8 mouse cellular contexts compared by ENCODE assay signal in genomic region chr10:24448001-24448561, GRCm38 (mm10).
DNase-seq lines count a peak whose midpoint lies in the region; ATAC-seq and TF ChIP-seq lines count a peak whose summit lies in the region.
"Had no signal": no experiment of that assay in that cellular context is flagged by ENCODE, and none has a peak within 500 bp of the region (broad histone marks: within the 10 kb centered on the region; RNA-seq: fewer than 3 reads in every experiment).

No protein-coding gene starts in this region.

- peak overlapping the region; percentile 63 for H3K27ac ChIP-seq in testis, adult 2 months (ENCODE audit: control insufficient read depth, insufficient read depth, low read depth, low read length)
- H3K27ac ChIP-seq in heart, embryonic 15.5 days: peak overlapping the region; percentile 72
- H3K27ac ChIP-seq in forebrain, embryonic 11.5 days (ENCODE audit: low read depth, low read length): no peak overlapping the region

- no peaks in the 10 kb centered on the region for H3K9me3 ChIP-seq in heart, embryonic 15.5 days (replicated peaks)
- no peaks in the 10 kb centered on the region for H3K9me3 ChIP-seq in forebrain, embryonic 11.5 days (ENCODE audit: control insufficient read depth, low read length)

- 0 out of 2 replicates have a peak, but pooled peaks have one; percentile 18 for ATAC-seq in heart, embryonic 15.5 days (replicated peaks; ENCODE audit: insufficient number of reproducible peaks, insufficient read depth, low FRiP score, low read depth)
- no peak for ATAC-seq in erythroblast, adult 5-6 weeks (replicated peaks; ENCODE audit: low FRiP score, poor library complexity, severe bottlenecking)
- no peak for ATAC-seq in forebrain, embryonic 11.5 days (replicated peaks; ENCODE audit: low FRiP score)

- TF ChIP-seq CTCF in testis, adult 2 months (IDR thresholded peaks at IDR 0.05; ENCODE audit: control insufficient read depth, insufficient read depth, insufficient replicate concordance, low read depth, low read length): no peak

- no peak overlapping the region for H3K9ac ChIP-seq in heart, embryonic 15.5 days
- H3K9ac ChIP-seq in forebrain, embryonic 11.5 days (ENCODE audit: low read length): no peak overlapping the region

- WGBS in heart, embryonic 15.5 days: 42% methylated on average over 9 of the region's 9 CpGs
- 89% methylated on average over 9 of the region's 9 CpGs for WGBS in forebrain, embryonic 11.5 days

- DNase-seq in testis, postnatal 10 days (ENCODE audit: low spot score): no peak
- DNase-seq in kidney, postnatal 25 days: peak; percentile 33 to 61
- peak; percentile 23 for DNase-seq in telencephalon, adult 2 months (ENCODE audit: low read depth, low spot score)
- no peak for DNase-seq in forebrain, embryonic 11.5 days (ENCODE audit: low spot score)

- peak overlapping the region; percentile 60 for H3K4me3 ChIP-seq in testis, adult 2 months (ENCODE audit: control insufficient read depth, low read depth, low read length)
- H3K4me3 ChIP-seq in heart, embryonic 15.5 days: no peak overlapping the region
- no peak overlapping the region for H3K4me3 ChIP-seq in forebrain, embryonic 11.5 days (ENCODE audit: low read depth, low read length)
- H3K4me3 ChIP-seq: megakaryocyte, embryonic 14.5 days had no signal

- H3K4me1 ChIP-seq in testis, adult 2 months (ENCODE audit: control insufficient read depth, insufficient read depth, low read length): peaks cover 2% of the 10 kb centered on the region; the same call in 1 of the 2 replicates
- peaks cover 42% of the 10 kb centered on the region for H3K4me1 ChIP-seq in heart, embryonic 15.5 days (replicated peaks)
- H3K4me1 ChIP-seq in forebrain, embryonic 11.5 days (replicated peaks; ENCODE audit: control insufficient read depth, insufficient read depth, low read length): no peaks in the 10 kb centered on the region
- H3K4me1 ChIP-seq: megakaryocyte, embryonic 14.5 days had no signal

- no peaks in the 10 kb centered on the region for H3K27me3 ChIP-seq in testis, adult 2 months (ENCODE audit: control insufficient read depth, insufficient read depth, low read length)
- H3K27me3 ChIP-seq in heart, embryonic 15.5 days: no peaks in the 10 kb centered on the region
- no peaks in the 10 kb centered on the region for H3K27me3 ChIP-seq in forebrain, embryonic 11.5 days (ENCODE audit: control insufficient read depth, insufficient read depth, low read length)
- H3K27me3 ChIP-seq: megakaryocyte, embryonic 14.5 days had no signal

- H3K4me2 ChIP-seq in heart, embryonic 15.5 days: no peak overlapping the region
- no peak overlapping the region for H3K4me2 ChIP-seq in forebrain, embryonic 11.5 days (ENCODE audit: low read depth, low read length, severe bottlenecking)

- TF ChIP-seq POLR2A in testis, adult 2 months (IDR thresholded peaks at IDR 0.05; ENCODE audit: control insufficient read depth, low read depth, low read length): no peak

- H3K36me3 ChIP-seq in testis, adult 2 months (ENCODE audit: control insufficient read depth, insufficient read depth, low read length): no peaks in the 10 kb centered on the region
- H3K36me3 ChIP-seq in heart, embryonic 15.5 days: no peaks in the 10 kb centered on the region
- H3K36me3 ChIP-seq in forebrain, embryonic 11.5 days (ENCODE audit: control insufficient read depth, insufficient read depth, low read length): no peaks in the 10 kb centered on the region

Comparison
In these comparisons a context has a peak if more than half of its experiments do, and no peak if none do; other contexts are left out.
1. DNase-seq: peak in kidney, postnatal 25 days (2 of 2) and telencephalon, adult 2 months (single experiment); none in testis, postnatal 10 days (single experiment) and forebrain, embryonic 11.5 days (single experiment).